Mouse (Mus musculus) layer of hippocampus, adult 9-11 months (tissue): ENCODE measurements around the gene Gm43064.
"Not testable (repeated sequence)": the region's sequence is repeated elsewhere in the genome, so short reads cannot be mapped to it uniquely, and the experiment has no call there.

Experiments used
- DNase-seq: peaks from one replicate; pipeline ENCODE4 v3.0.0; 2022

Gene Gm43064

DNA sequence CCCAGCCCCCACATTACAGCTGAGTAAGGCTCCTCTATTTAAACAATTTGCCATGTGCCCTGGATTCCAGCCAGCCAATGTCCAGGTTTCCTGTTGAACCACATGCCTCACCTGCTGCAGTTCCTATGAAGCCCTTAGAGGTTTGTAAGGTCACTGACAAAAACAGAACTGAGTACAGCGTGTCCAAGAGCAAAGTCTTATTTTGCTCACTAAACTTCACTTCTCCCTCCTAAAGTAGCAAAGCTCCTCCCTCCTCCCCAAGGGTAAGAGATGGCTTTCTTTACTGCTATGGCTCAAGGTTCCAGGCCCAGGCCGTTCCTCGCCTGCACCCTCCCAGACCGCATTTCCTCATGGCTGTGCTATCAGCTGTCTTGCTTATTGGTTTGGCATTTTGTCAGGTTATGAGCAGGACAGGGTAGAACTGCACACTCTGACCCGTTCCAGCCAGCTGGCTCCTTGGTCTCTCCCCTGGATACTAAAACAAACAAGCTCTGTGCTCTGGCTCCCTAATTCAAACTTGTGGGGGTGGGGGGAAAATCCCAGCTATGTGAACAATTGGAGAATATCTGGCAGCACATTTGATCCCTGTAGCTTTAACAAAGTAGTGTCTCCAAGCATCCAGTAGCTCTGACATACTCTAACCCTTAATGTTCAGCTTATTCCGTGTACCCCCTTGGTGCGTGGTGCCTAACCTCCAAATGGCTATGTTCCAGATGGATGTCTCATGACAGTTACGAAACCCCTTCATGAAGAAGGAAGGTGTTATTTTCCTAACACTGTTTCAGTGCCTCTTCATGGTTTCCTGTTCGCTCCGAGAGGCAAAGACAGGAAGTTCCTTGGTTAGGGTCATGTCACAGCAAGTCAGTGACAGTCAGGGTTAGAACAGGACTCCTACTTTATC is 7.5 kb upstream of the Gm43064 start:
- peak; percentile 91 for DNase-seq

- no peak for DNase-seq
Observed at GRCm38 (mm10) chr3:103802861-103803260, 6.5 kb upstream of the Gm43064 start.

GRCm38 (mm10) chr3:103805671-103806070 is 3.7 kb upstream of the Gm43064 start:
- no peak for DNase-seq

GRCm38 (mm10) chr3:103809799-103810150 is 402 bp downstream of the Gm43064 start:
- peak; percentile 38 for DNase-seq

GRCm38 (mm10) chr3:103810967-103811366 is 1.6 kb downstream of the Gm43064 start:
- no peak for DNase-seq

DNA sequence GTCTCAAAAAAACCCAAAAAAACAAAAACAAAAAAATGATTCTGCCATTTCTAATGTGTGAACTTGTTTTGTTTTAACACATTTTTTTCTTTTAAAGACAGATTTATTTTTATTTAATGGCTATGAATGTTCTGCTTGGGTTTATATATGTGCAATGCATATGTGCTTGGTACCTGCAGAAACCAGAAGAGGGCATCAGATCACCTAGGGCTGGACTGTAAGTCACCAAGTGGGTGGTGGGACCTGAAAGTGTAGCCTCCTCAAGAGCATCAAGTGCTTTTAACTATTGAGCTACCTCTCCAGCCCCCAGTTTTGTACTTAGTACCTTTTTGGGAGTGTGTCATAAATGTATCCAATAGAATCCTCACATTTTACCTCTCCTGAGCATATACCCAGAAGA is 18.2 kb downstream of the Gm43064 start:
- DNase-seq, result no peak

GRCm38 (mm10) chr3:103829036-103829435 is 19.7 kb downstream of the Gm43064 start:
- DNase-seq, result no peak

- DNase-seq, result not testable (repeated sequence)
Observed at GRCm38 (mm10) chr3:103830681-103831080, 21.3 kb downstream of the Gm43064 start.

DNA sequence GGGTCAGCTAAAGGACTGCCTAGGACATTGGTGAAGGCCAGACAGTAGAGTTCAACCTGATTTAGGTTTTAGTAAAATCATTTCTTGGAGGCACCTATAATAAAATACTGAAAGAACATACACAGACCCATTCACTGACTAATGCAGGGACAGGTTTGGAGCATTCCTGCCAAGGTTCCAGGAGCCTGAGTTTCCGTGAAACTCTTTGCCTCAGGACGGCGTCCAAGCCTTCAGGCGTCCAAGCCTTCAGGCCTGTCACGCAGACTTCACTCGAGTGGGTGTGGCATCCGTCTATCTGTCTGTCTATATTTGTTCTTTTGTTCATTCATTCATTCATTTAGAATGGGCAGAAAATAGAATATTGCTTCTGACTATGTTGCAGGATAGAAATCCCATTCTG is 21.8 kb downstream of the Gm43064 start:
- DNase-seq, result no peak

DNA sequence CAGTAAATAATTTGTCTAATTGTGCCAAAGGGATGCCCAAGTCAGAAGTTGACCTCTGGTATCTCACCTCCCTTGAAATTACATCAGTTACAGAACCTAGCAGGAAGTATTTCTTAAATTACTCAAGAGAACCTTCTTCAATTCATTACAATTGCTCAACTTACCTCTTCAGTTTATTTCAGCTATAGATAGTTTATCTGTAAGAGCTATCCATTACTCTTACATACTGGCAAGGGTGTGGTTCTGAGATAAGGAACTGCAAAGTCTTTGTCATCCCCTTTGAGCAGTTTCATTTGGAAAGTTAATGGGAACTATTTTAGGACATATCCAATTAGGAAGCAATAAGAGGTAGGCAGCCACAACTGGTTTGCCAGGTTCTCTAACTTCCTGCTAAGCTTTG is 23.1 kb downstream of the Gm43064 start, which contains the start of gene Bcl2l15:
Gene Bcl2l15 (plus strand): TSS at position 176 of the 400 bp plus-strand sequence.
- DNase-seq, result no peak

DNA sequence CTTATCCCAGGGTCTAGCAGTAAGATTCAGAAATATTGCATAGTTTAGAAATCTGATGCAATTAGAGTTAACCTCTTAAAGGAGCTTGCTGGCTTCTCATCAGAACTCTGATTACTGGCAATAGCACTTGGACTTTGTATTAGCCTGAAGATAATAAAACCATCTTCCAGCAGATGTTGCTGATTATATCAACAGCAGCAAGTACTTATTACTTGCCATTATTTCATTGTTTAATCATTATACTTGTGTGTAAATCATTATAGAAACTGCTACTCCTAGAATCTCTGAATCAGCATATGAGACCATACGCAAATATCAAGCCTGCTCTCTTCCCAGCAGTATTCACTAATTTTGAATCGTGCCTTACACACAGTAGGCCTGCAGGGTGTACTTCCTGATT is 24.6 kb downstream of the Gm43064 start:
- DNase-seq, result no peak

GRCm38 (mm10) chr3:103835272-103835950 is 26.0 kb downstream of the Gm43064 start:
- DNase-seq, result no peak

DNA sequence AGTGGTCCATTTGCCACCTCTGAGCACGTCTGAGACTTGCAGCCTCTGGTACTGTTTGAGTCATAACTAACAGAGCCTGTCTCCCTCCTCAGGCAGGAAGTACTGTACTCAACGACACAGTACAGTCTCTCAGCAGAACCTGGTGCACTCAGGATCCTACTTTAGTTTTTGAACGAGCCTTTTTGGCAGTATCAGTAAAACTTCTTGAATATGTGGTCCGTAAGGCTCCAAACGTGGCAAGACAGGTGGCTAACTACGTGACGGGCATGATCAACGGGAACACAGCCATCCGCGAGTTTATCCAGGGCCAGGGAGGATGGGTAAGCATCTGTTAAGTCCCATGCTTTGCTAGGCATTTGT is 26.6 kb downstream of the Gm43064 start:
- peak; percentile 14 for DNase-seq

DNA sequence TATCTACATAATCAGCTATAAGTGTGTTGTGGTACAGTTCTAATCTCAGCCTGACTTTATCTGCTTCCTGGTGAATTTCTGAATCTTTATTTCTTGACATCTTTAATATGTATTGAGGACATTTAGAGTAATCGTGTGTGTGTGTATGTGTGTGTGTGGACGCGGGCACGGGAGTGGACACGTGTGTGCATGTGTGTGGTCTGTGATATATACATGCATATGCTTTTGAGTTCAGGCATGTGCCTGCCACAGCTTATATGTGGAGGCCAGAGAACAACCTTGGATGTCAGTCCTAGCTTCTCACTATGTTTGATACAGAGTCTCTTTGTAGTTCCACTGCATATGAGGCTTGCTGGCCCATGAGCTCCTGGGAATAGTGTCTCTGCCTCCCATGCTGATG is 27.1 kb downstream of the Gm43064 start:
- no peak for DNase-seq

DNA sequence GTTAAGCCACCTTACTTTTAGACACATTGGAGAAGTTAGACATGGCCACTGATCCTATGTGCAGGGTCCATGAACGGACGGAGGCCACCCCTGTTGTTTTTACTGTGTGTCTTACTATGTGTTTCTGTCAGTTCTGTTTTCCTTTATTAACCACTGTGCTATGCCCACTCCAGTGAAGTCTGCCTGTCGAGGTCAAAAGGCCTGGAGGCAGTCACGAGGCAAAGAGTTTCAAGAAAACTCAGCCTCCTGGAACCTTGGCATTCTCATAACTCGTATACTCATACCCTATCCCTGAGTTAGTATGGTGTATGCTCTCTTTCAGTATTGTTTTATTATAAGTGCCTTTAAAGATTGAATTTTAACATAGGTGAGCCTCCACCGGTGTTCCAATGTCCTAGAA is 30.3 kb downstream of the Gm43064 start:
- no peak for DNase-seq

GRCm38 (mm10) chr3:103840195-103840594 is 30.8 kb downstream of the Gm43064 start:
- DNase-seq, result not testable (repeated sequence)

GRCm38 (mm10) chr3:103840946-103841345 is 31.6 kb downstream of the Gm43064 start:
- not testable (repeated sequence) for DNase-seq

DNA sequence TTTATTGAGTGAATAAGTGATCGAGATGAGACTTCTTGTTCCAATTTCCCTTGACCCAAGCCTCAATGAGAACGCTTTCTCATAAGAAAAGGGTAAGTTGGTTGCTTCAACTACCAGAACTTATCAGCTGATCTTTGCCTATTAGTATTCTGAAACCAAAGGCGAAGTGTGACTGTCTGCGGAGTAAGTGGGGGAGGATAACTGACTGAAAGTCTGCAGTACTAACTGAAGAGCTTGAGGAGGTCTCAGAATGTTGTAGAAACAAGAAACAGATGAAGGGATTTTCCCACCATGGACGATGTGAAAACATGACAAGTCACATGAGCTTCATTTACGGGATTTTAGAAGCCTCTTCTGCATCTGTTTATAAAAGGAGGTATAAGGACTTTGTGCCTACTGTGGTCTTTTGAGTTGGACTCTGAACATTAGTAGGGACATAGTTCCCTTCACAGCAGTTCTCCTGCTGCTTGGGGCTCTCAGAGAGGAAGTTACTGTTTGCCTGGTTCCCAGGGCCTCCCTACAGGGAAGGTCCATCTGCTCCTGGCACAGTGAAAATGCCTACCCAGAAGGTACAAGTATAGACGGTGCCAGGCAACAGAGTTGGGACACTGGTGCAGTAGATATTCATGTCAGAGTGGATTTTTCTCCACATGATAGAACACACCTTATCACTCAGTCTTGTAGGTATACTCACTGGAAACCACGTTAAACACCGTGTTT is 41.4 kb downstream of the Gm43064 start:
- peak; percentile 51 for DNase-seq

GRCm38 (mm10) chr3:103851481-103851880 is 42.1 kb downstream of the Gm43064 start:
- peak; percentile 39 for DNase-seq

DNA sequence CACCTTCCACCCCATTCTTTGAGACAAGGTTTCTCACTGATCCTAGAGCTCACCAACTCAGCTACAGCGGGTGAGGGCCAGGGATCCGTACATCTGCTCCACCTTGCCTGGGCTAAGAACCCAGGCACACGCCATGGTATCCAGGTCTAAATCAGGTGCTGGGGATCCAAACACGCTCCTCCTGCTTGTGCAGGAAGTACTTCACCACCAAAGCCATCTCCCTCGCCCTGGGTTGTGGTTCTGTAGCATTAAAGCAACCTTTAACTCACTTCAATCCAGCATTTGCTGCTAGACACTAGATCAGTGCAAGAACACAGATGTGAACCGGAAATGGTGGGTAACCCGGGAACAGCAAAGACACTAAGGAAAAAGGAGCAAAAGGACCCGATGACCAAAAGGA is 42.5 kb downstream of the Gm43064 start:
- no peak for DNase-seq

DNA sequence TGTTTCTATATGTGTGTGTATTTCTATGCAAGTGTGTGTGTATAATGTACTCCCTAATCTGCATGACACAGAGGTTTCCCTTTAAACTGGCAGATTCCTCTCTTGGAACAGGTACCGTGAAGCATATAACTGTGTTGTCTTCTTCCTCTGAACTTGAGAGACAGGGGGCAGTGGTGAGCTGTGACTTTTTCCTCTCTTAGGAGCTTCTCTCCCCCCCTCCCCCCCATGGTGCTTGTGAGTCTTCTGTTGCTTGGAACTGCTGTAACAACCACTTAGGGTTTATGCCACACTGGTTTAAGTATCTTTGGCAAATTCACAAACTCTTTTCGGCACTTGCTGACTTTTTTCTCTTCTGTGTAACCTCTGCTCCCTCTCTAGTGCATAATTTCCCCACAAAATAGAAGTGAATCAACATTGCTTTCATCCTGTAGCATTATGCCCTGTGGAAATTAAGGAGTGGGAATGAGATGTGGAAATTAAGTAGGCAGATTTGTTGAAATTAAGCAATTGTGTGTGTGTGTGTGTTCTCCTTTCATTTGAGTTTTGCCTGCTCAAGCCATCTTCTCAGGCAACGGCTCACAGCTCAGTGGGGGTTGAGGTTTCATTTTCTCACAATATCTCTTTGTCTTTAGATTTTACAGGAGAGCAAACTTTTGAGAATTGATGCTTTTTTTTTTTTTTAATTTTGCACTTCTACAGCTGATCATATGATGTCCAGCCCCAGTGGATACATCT is 43.4 kb downstream of the Gm43064 start:
- DNase-seq, result peak; percentile 13

DNA sequence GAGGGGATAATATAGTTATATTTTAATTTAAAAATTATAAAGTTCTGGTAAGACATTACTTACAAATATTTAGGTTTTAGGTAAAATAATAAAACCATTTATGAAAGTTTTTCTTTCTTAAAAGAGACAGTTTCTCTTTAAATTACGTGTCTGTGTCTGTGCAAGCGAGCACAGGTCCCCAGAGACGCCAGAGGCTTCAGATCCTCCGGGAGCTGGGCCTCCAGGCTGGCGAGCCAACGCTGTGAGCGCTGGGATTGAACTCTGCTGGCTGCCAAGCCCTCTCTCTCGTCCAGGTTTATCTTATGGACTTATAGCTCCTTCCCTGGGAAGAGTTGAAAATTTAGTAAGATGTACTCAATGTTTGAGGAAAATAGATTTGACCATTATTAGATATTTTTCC is 44.4 kb downstream of the Gm43064 start:
- no peak for DNase-seq
